Mouse (Mus musculus) left cerebral cortex, postnatal 10 days (tissue): ENCODE results near the gene Rnf166. TPM values are rescaled to one million over a fixed set of nuclear protein-coding genes. Genes with fewer than 3 reads are reported as not detected.

Source experiments
- DNase-seq, 2 experiments: peaks; one replicate each; pipeline ENCODE4 v3.0.0; 2021 to 2022; ENCODE audit warnings: low spot score in 2 of 2, mixed read lengths in 1 of 2; ENCODE audit errors: extremely low spot score in 1 of 2
- intact Hi-C: fragments of 180-260 bp; cut with DNase I; formaldehyde crosslinking; loops from one replicate; pipeline ENCODE4 v1.15.1; 2025
- total RNA-seq, 2 experiments: library from RNA; stranded (reverse); gene quantifications; 2 replicates each; pipeline ENCODE4 v1.2.3; 2021

Rnf166 gene
- total RNA-seq, 2 experiments from 2014 or later, result 14.2 to 16.3 TPM

GRCm38 (mm10) chr8:122444058-122444748 lies 31.7 kb downstream of the Rnf166 start:
- intact Hi-C loops, result no loop called here
- DNase-seq, result peak; percentile 84 to 90

DNA sequence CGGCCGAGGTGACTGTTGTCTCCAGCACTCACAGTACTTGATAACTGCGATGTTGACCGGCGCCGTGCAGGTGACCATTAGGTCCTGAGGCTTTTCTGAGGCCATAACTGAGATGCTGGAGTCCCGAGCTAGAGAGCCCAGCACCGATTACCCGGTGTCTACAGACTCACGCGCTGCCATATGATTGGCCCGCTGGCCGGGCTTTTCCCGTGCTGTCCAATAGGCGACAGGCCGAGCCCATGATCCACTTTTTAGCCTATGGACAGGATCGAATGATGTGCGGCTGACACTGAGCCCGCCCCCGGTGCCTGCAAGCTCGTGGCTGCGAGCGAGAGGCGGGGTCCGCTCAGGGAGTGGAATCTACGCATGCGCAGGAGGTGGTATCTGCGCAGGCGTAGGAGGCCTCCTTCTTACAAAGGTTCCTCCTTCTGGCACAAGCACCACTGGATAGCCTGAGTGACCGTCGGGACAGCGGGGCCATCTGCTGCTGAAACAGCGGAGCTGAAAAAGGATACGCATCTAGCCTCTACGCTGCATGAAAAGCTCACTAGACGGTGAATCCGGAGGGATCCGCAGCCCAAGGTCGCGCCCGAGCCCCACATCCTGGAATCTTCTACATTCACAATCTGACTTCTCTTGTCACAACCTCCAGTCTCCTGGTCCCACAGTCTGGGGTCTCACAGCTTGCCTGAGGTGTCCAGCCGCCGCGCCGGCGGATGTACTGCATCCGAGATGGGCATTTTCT lies 32.4 kb downstream of the Rnf166 start, which contains the start of gene Mvd:
TSS of gene Mvd (minus strand) at position 161 of the 745 bp plus-strand sequence.
- intact Hi-C loops, result no loop called here
- DNase-seq, result peak; percentile 99 to 100

DNA sequence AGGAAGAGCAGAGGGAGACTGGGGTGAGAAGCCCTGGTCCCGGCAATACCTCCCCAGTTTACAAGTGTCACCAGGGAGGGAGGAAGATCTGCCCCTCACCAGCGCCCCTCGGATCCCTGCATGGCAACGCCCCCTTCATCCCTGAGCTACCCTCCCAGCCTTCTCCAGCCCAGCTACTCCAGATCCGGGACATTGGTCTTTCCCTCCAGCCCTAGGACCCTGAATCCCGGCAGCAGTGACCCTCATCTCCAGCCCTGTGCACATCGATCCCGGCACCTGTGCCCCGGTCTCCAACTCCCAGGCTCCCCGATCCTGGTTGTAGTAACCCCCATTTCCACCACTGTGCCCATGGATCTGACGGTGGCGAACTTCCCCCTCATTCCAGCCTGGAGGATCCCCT lies 33.1 kb downstream of the Rnf166 start:
- intact Hi-C loops, result no loop called here
- no peak for DNase-seq

DNA sequence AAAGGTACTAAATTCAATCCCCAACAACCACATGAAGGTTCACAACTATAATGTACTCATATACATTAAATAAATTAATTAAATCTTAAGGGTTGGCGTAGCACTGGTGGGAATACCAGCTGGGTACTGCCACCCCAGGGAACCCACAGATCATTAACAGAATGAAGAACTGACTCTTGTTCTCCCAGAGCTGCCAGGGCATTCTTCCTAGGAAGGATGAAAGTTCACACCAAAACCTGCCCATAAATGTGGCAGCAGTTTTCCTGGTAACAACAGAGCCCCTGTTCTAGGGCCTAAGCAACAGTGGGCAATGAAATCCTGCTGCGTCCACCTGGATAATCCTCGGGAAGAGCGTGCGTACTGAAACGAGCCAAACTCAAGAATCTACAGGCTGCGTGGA lies 33.5 kb downstream of the Rnf166 start:
- no peak for DNase-seq
- intact Hi-C loops, result no loop called here

DNA sequence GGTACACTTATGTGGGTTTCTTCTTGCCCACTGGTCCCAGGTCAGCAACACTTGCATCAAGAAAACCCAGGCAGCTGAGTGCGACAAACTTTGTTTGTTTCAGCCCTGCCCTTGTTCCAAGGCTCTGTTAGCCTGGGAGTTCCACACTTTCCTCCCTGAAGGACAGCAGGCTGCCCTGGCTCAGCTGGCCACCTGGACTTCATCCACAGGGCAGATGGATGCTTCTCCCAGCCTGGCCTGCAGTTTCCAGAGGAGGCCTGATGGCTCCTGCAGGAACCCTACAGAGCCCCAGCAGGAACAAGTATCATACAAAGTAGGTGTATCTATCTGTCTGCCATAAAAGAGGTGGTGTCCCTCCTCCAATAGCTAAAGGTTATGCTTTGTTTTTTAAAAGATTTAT lies 34.5 kb downstream of the Rnf166 start:
- intact Hi-C loops, result no loop called here
- no peak for DNase-seq

DNA sequence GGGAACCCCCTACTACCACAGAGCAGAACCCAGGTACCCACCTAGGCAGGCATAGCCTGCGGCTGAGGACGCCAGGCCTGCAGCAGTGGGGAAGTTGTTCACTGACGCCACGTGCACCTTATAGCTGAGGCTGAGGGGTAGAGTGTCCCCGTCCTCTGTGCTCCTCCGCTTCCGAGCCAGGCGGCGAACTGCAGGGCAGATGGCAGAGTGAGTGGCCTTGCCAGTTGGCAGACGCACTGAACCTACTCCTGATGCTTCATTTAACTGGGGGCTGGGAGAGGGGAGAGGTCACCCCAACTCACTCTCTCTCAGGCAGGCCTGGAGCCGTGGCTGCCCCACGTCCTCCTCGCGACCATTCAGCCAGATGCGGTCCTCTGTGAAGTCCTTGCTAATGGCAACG lies 36.5 kb downstream of the Rnf166 start:
- DNase-seq, result no peak
- intact Hi-C loops, result no loop called here

GRCm38 (mm10) chr8:122437708-122438331 lies 38.0 kb downstream of the Rnf166 start:
- intact Hi-C loops, result no loop called here
- DNase-seq, result no peak

GRCm38 (mm10) chr8:122436586-122437125 lies 39.2 kb downstream of the Rnf166 start:
- intact Hi-C loops, result no loop called here

GRCm38 (mm10) chr8:122436146-122436545 lies 39.7 kb downstream of the Rnf166 start:
- no peak for DNase-seq
- intact Hi-C loops, result no loop called here

More at GRCm38 (mm10) chr8:122436586-122437125, 39.2 kb downstream of the Rnf166 start:
- DNase-seq, result no peak

DNA sequence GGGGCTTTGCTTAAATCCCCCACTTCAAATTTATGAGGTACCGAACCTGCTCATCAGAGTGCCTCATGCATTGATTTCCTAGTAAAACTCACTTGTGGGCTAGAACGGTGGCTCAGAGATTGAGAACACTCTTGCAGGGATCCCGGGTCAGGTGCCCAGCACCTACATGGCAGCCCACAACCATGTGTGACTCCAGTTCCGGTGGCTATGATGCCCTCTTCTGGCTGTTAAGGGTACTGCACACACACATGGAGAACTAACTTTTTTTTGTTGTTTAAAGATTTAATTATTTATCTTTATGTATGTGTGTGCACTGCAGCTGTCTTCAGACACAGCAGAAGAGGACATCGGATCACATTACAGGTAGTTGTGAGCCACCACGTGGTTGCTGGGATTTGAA lies 40.5 kb downstream of the Rnf166 start:
- no peak for DNase-seq
- intact Hi-C loops, result no loop called here

DNA sequence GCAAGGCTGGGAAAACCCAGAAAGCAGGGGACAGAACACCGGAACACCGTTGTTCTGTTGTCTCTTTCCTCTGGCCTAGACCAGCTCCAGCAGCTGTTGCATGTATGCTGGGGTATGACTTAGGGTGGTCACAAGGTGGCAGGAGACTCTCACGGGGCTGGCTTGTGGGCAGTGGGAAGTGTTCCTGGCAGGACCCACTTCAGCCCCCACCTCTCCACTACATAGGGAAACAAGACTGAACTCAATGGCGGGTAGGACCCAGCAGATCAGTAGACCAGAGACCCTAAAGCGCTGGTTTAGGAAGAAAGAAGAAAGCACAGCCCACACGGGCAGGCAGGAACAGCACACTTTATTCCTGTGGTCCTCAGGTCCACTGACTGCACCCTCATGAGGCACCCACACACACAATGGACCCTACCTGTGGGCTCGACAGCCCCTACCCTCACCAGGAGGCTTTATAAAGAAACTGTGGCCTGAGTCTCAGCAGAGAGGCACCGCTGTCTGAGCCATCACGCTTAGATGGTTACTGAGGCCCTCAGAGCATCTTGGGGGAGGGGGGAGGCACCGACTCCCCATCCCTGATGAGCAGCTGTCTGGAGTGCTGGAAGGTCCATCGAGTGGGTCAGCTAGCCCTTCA lies 42.5 kb downstream of the Rnf166 start:
- no peak for DNase-seq
- intact Hi-C loops, result no loop called here

DNA sequence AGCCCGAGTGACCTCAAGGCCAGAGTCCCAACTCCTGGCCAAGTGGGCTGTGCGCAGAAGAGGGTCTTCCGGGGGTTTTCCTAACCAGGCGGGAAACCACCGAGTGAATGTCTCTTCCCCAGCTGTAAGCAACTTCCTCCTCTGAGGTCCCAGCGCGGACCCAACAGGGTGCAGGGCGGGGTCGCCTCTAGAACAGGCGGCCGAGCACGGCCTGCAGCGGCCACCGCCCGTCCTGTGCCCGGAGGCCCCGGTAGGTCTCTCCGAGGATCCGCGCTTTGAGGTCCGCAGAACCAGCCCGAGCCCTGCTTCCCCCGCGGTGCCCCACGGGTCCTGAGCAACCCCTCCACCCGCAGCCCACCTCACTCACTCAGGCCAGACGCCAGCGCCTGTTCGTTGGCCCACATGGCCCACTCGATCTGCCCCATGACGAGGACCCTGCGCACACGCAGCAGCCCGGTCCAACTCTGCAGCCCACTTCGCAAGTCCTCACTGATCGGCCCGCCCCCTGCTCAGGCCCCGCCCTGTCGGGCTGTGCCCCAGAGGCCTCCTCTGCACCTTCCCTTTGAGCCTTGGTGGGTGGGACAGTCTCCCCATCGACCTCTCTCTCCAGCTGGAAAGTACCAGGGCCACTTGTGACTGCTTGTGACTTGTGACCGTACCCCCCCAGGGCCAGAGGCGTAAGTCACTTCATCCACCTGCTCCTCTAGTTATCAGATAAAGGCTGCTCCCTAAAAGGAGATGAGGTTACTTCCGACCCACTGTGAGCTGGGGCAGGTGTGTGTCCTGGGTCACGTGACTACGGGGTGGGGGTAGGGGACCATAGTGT lies 43.2 kb downstream of the Rnf166 start, which contains the start of gene Cyba:
TSS of gene Cyba (minus strand) at position 488 of the 826 bp plus-strand sequence.
- intact Hi-C loops, result no loop called here
- peak in 1 of 2 experiments; percentile 84 for DNase-seq

- intact Hi-C loops, result no loop called here
- no peak for DNase-seq
Measured at GRCm38 (mm10) chr8:122431694-122432442, 44.0 kb downstream of the Rnf166 start.

- DNase-seq, result no peak
- intact Hi-C loops, result no loop called here
Measured at GRCm38 (mm10) chr8:122430646-122431045, 45.2 kb downstream of the Rnf166 start.

GRCm38 (mm10) chr8:122430058-122430636 lies 45.7 kb downstream of the Rnf166 start:
- intact Hi-C loops, result no loop called here
- DNase-seq, result no peak

DNA sequence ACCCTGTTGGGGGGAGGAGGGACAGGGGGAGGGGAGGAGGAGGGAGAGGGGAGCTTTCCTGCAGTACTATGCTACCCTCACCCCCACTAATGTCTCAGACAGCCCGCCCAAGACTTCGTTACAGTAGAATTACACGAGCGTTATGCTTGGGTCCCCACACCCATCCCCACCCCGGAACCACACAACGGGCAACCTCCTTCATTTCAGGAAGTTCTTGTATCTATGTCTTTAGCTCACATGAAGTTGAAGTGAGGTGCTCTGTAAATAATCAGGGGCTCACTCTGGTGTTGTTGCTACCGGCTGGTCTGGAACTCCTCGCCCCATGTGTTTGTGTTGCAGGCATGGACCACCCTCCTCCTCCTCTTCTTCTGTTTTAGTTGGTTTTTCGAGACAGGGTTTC lies 47.7 kb downstream of the Rnf166 start:
- no peak for DNase-seq
- intact Hi-C loops, result no loop called here

- intact Hi-C loops, result no loop called here
- peak in 1 of 2 experiments; percentile 13 for DNase-seq
Measured at GRCm38 (mm10) chr8:122427607-122428006, 48.3 kb downstream of the Rnf166 start.
